Mouse (Mus musculus): ENCODE data around the gene Trp53tg5.

The Trp53tg5 gene

GRCm38 (mm10) chr2:164434681-164435080 is 38.8 kb downstream of the Trp53tg5 start:
- DNase-seq (ENCODE audit: low read depth in 2 of 2, low spot score in 2 of 2) = no peak

- DNase-seq (ENCODE audit: low read depth in 2 of 2, low spot score in 2 of 2) = no peak
Measured at GRCm38 (mm10) chr2:164433278-164433895, 40.1 kb downstream of the Trp53tg5 start.

GRCm38 (mm10) chr2:164432541-164433191 is 40.9 kb downstream of the Trp53tg5 start:
- DNase-seq (ENCODE audit: low read depth in 2 of 2, low spot score in 2 of 2) = no peak

- no peak for DNase-seq (ENCODE audit: low read depth in 2 of 2, low spot score in 2 of 2)
Measured at GRCm38 (mm10) chr2:164431676-164432465, 41.7 kb downstream of the Trp53tg5 start.

GRCm38 (mm10) chr2:164430697-164431096 is 42.8 kb downstream of the Trp53tg5 start:
- DNase-seq (ENCODE audit: low read depth in 2 of 2, low spot score in 2 of 2) = no peak

GRCm38 (mm10) chr2:164429881-164430615 is 43.5 kb downstream of the Trp53tg5 start:
- DNase-seq (ENCODE audit: low read depth in 2 of 2, low spot score in 2 of 2) = no peak

GRCm38 (mm10) chr2:164428451-164428850 is 45.1 kb downstream of the Trp53tg5 start:
- no peak for DNase-seq (ENCODE audit: low read depth in 2 of 2, low spot score in 2 of 2)

- DNase-seq (ENCODE audit: low read depth in 2 of 2, low spot score in 2 of 2) = no peak
Measured at GRCm38 (mm10) chr2:164426952-164427351, 46.6 kb downstream of the Trp53tg5 start.

- no peak for DNase-seq (ENCODE audit: low read depth in 2 of 2, low spot score in 2 of 2)
Measured at GRCm38 (mm10) chr2:164426121-164426520, 47.4 kb downstream of the Trp53tg5 start.

GRCm38 (mm10) chr2:164425401-164425800 is 48.1 kb downstream of the Trp53tg5 start:
- no peak for DNase-seq (ENCODE audit: low read depth in 2 of 2, low spot score in 2 of 2)

- no peak for DNase-seq (ENCODE audit: low read depth in 2 of 2, low spot score in 2 of 2)
Measured at GRCm38 (mm10) chr2:164424406-164424805, 49.1 kb downstream of the Trp53tg5 start.

- DNase-seq (ENCODE audit: low read depth in 2 of 2, low spot score in 2 of 2) = no peak
Measured at GRCm38 (mm10) chr2:164423464-164423863, 50.1 kb downstream of the Trp53tg5 start.

- no peak for DNase-seq (ENCODE audit: low read depth in 2 of 2, low spot score in 2 of 2)
Measured at GRCm38 (mm10) chr2:164422675-164423393, 50.7 kb downstream of the Trp53tg5 start.

GRCm38 (mm10) chr2:164421979-164422378 is 51.5 kb downstream of the Trp53tg5 start:
- no peak for DNase-seq (ENCODE audit: low read depth in 2 of 2, low spot score in 2 of 2)

- DNase-seq (ENCODE audit: low read depth in 2 of 2, low spot score in 2 of 2) = no peak
Measured at GRCm38 (mm10) chr2:164421306-164421705, 52.2 kb downstream of the Trp53tg5 start.

All from CD8-positive naive resting alpha-beta T cell, adult 2 months (primary cell).